Mouse (Mus musculus) stomach, embryonic 16.5 days (tissue): ENCODE data around the gene Gm14862. TPM values are rescaled to one million over a fixed set of nuclear protein-coding genes. Genes with fewer than 3 reads are reported as not detected.

Source experiments
- ATAC-seq: fragments of 200-750 bp; cut with Nextera tagmentation; 2 replicates; pipeline ENCODE4 v1.8.0; 2017; ENCODE audit warnings: moderate number of reproducible peaks, moderate TSS enrichment; ENCODE audit not compliant: insufficient read depth, low FRiP score
- H3K27ac ChIP-seq: fragments of 300-500 bp; sonication (generic); 2 replicates; pipeline ENCODE4 v1.5.1; 2014; ENCODE audit warnings: low read length
- H3K27me3 ChIP-seq: fragments of 300-500 bp; sonication (generic); 2 replicates; pipeline ENCODE4 v1.6.1; 2014; ENCODE audit warnings: low read length, control low read depth, mixed read lengths; ENCODE audit not compliant: control insufficient read depth, insufficient read depth
- H3K36me3 ChIP-seq: fragments of 300-500 bp; sonication (generic); 2 replicates; pipeline ENCODE4 v1.6.1; 2014; ENCODE audit warnings: low read length; ENCODE audit not compliant: control insufficient read depth, insufficient read depth
- H3K4me1 ChIP-seq: fragments of 300-500 bp; sonication (generic); 2 replicates; pipeline ENCODE4 v1.6.1; 2014; ENCODE audit warnings: low read length, control low read depth, mixed read lengths; ENCODE audit not compliant: control insufficient read depth, insufficient read depth
- H3K4me2 ChIP-seq: fragments of 300-500 bp; sonication (generic); 2 replicates; pipeline ENCODE4 v1.6.1; 2014; ENCODE audit warnings: low read depth, low read length, mixed read lengths
- H3K4me3 ChIP-seq: fragments of 300-500 bp; sonication (generic); replicated peaks from 2 replicates; pipeline ENCODE4 v1.5.1; 2014; ENCODE audit warnings: mild to moderate bottlenecking, low read length
- H3K9ac ChIP-seq: fragments of 300-500 bp; sonication (generic); 2 replicates; pipeline ENCODE4 v1.6.1; 2014; ENCODE audit warnings: low read length
- H3K9me3 ChIP-seq: fragments of 300-500 bp; sonication (generic); replicated peaks from 2 replicates; pipeline ENCODE4 v1.6.1; 2016; ENCODE audit warnings: low read length, control low read depth; ENCODE audit not compliant: control insufficient read depth
- WGBS: fragments of 180-500 bp; shearing (Covaris S2); extraction: QIAGEN DNeasy Blood & Tissue Kit; methylation state at CpG from one replicate; pipeline ENCODE4 v1.1.7; 2014; 5-methylcytosine and 5-hydroxymethylcytosine counted together
- polyA plus RNA-seq: library from polyadenylated mRNA; unstranded; fragments of >200 nt; fragmentation: Nextera tagmentation; extraction: Ambion mirVana; gene quantifications from 2 replicates; pipeline ENCODE4 v1.2.1, GENCODE M21; 2015

Gm14862 gene
- polyA plus RNA-seq, 1 experiment from 2014 or later = 0.28 TPM

GRCm38 (mm10) chrX:9202781-9203405 is 53.8 kb downstream of the Gm14862 start:
- H3K9ac ChIP-seq = no peak overlapping the region
- no peak for ATAC-seq

GRCm38 (mm10) chrX:9201954-9202353 is 54.7 kb downstream of the Gm14862 start:
- H3K4me3 ChIP-seq = no peak overlapping the region
- ATAC-seq = no peak
- H3K4me1 ChIP-seq = no peaks in the 10 kb centered on the region
- no peaks in the 10 kb centered on the region for H3K36me3 ChIP-seq
- no peak overlapping the region for H3K27ac ChIP-seq
- no peak overlapping the region for H3K9ac ChIP-seq
- no peaks in the 10 kb centered on the region for H3K9me3 ChIP-seq
- WGBS = 65% methylated on average over 2 of the region's 2 CpGs
- H3K4me2 ChIP-seq = no peak overlapping the region
- no peaks in the 10 kb centered on the region for H3K27me3 ChIP-seq

More at GRCm38 (mm10) chrX:9202781-9203405, 53.8 kb downstream of the Gm14862 start:
- Histone ChIP-seq H3K36me3 (no peaks in the 10 kb centered on the region), H3K9me3 (no peaks in the 10 kb centered on the region), H3K4me2 (no peak overlapping the region), H3K27ac (no peak overlapping the region), H3K4me3 (no peak overlapping the region), H3K27me3 (no peaks in the 10 kb centered on the region), H3K4me1 (no peaks in the 10 kb centered on the region)
- 53% methylated on average over 7 of the region's 7 CpGs for WGBS

Other genes with a start within 250 kb of the Gm14862 start
- gene Fthl17e, start 223.4 kb downstream of the Gm14862 start, polyA plus RNA-seq = not detected in 2 replicates
- not detected in 2 replicates for gene Fthl17f, start 193.9 kb downstream of the Gm14862 start, polyA plus RNA-seq
- not detected in 2 replicates for gene 4930402K13Rik, start 152.3 kb downstream of the Gm14862 start, polyA plus RNA-seq
- gene Lancl3, start 57.0 kb downstream of the Gm14862 start, polyA plus RNA-seq = 1.3 and 2.1 TPM in 2 replicates
- gene Xk, start 15.9 kb upstream of the Gm14862 start, polyA plus RNA-seq = 5.1 and 5.5 TPM in 2 replicates
- not detected in 2 replicates for gene H2al1m, start 26.9 kb upstream of the Gm14862 start, polyA plus RNA-seq
- not detected in 2 replicates for gene H2al1k, start 93.7 kb upstream of the Gm14862 start, polyA plus RNA-seq
- gene Cybb, start 230.9 kb upstream of the Gm14862 start, polyA plus RNA-seq = 6.0 and 7.6 TPM in 2 replicates